Comparison of ENCODE assay signal across 32 mouse cellular contexts in genomic region chr19:37824155-37824554, GRCm38 (mm10).
"Had no signal": no experiment of that assay in that cellular context is flagged by ENCODE, and none has a peak within 500 bp of the region (broad histone marks: within the 10 kb centered on the region; RNA-seq: fewer than 3 reads in every experiment).

No protein-coding gene starts in this region.

- H3K27ac ChIP-seq: limb, embryonic 10.5 days; limb, embryonic 12.5 days; limb, embryonic 13.5 days; limb, embryonic 15.5 days; liver, embryonic 12.5 days; liver, embryonic 13.5 days; liver, embryonic 14.5 days; liver, embryonic 15.5 days; lung, embryonic 15.5 days; macrophage; midbrain, embryonic 10.5 days; midbrain, embryonic 12.5 days; midbrain, embryonic 13.5 days; midbrain, embryonic 15.5 days; neural tube, embryonic 12.5 days had no signal

- H3K4me2 ChIP-seq: limb, embryonic 12.5 days; limb, embryonic 13.5 days; limb, embryonic 15.5 days; liver, embryonic 11.5 days; liver, embryonic 12.5 days; liver, embryonic 13.5 days; liver, embryonic 15.5 days; lung, embryonic 14.5 days; lung, embryonic 15.5 days; midbrain, embryonic 11.5 days; midbrain, embryonic 12.5 days; midbrain, embryonic 13.5 days; midbrain, embryonic 15.5 days; neural tube, embryonic 12.5 days had no signal

- DNase-seq: left cerebral cortex, postnatal 4 days; liver; liver, embryonic 13.5 days; liver, postnatal 0 days; lung, adult 18-20 months; lung, adult 2 months; lung, embryonic 14.5 days; lung, postnatal 10 days; lung, postnatal 14 days; lung, postnatal 36 days; lung, postnatal 4 days; midbrain, embryonic 14.5 days had no signal

- H3K27me3 ChIP-seq: limb, embryonic 12.5 days; limb, embryonic 13.5 days; limb, embryonic 15.5 days; liver, embryonic 12.5 days; liver, embryonic 13.5 days; liver, embryonic 15.5 days; lung, embryonic 15.5 days; midbrain, embryonic 12.5 days; midbrain, embryonic 13.5 days; midbrain, embryonic 15.5 days; neural tube, embryonic 12.5 days had no signal

- H3K9me3 ChIP-seq: limb, embryonic 10.5 days; limb, embryonic 12.5 days; limb, embryonic 13.5 days; limb, embryonic 15.5 days; liver, embryonic 12.5 days; liver, embryonic 13.5 days; liver, embryonic 15.5 days; lung, embryonic 15.5 days; megakaryocyte, embryonic 14.5 days; midbrain, embryonic 10.5 days; midbrain, embryonic 12.5 days; midbrain, embryonic 13.5 days; midbrain, embryonic 15.5 days; neural tube, embryonic 12.5 days had no signal

- H3K4me3 ChIP-seq: limb, embryonic 10.5 days; limb, embryonic 12.5 days; limb, embryonic 13.5 days; limb, embryonic 15.5 days; liver, embryonic 12.5 days; liver, embryonic 13.5 days; liver, embryonic 15.5 days; lung, embryonic 15.5 days; megakaryocyte, embryonic 14.5 days; midbrain, embryonic 10.5 days; midbrain, embryonic 12.5 days; midbrain, embryonic 13.5 days; midbrain, embryonic 15.5 days; myocyte; neural tube, embryonic 12.5 days had no signal

- H3K36me3 ChIP-seq: limb, embryonic 10.5 days; limb, embryonic 12.5 days; limb, embryonic 13.5 days; limb, embryonic 15.5 days; liver, embryonic 12.5 days; liver, embryonic 13.5 days; liver, embryonic 15.5 days; lung, embryonic 15.5 days; midbrain, embryonic 10.5 days; midbrain, embryonic 12.5 days; midbrain, embryonic 13.5 days; midbrain, embryonic 15.5 days; neural tube, embryonic 12.5 days had no signal

- H3K9ac ChIP-seq: limb, embryonic 12.5 days; limb, embryonic 13.5 days; limb, embryonic 15.5 days; liver, embryonic 12.5 days; liver, embryonic 13.5 days; liver, embryonic 14.5 days; liver, embryonic 15.5 days; liver, postnatal 0 days; lung, embryonic 14.5 days; lung, embryonic 15.5 days; midbrain, embryonic 12.5 days; midbrain, embryonic 13.5 days; midbrain, embryonic 15.5 days; neural tube, embryonic 12.5 days had no signal

- H3K4me1 ChIP-seq: liver, embryonic 12.5 days; liver, embryonic 13.5 days; liver, embryonic 15.5 days; lung, embryonic 15.5 days; midbrain, embryonic 10.5 days; midbrain, embryonic 12.5 days; midbrain, embryonic 13.5 days; midbrain, embryonic 15.5 days; neural tube, embryonic 12.5 days had no signal

- ATAC-seq: liver, embryonic 12.5 days; liver, postnatal 0 days; lung, postnatal 0 days; midbrain, embryonic 13.5 days; midbrain, embryonic 15.5 days; midbrain, embryonic 16.5 days had no signal
